Mouse (Mus musculus) gastrocnemius, adult 8-10 months (tissue): ENCODE measurements around the gene Aldh8a1. TPM values are rescaled to one million over a fixed set of nuclear protein-coding genes. Genes with fewer than 3 reads are reported as not detected.
A peak's percentile ranks its signal among the peaks of the same experiment; 100 is the strongest.

Experiments
- DNase-seq, 2 experiments: peaks; one replicate each; pipeline ENCODE4 v3.0.0; 2022; ENCODE audit warnings: low spot score in 2 of 2
- total RNA-seq, 4 experiments: library from RNA; stranded (reverse); gene quantifications; 2 replicates each; pipeline ENCODE4 v1.2.4; 2022

Gene Aldh8a1
- total RNA-seq, 4 experiments from 2014 or later, result 0.13 TPM; not detected in 3

DNA sequence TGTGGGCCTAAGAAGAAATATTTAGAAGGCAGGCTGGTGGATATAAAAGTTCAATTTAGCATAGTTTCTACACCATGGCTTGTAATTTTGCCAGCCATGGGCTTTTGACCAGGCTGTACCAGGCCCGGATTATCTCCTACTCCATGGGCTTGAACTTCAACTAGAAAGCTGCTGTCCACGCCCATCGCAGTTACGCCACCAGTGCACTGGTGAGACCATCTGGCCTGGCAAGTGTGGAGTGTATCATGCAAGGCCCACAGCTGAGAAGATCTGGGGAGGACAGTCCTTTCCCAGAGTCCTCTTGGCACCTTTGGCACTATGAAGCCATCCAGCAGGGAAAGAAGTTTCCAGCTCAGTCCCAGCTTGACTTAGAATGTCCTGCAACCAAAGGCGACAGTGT is 39.1 kb downstream of the Aldh8a1 start:
- DNase-seq, result no peak

DNA sequence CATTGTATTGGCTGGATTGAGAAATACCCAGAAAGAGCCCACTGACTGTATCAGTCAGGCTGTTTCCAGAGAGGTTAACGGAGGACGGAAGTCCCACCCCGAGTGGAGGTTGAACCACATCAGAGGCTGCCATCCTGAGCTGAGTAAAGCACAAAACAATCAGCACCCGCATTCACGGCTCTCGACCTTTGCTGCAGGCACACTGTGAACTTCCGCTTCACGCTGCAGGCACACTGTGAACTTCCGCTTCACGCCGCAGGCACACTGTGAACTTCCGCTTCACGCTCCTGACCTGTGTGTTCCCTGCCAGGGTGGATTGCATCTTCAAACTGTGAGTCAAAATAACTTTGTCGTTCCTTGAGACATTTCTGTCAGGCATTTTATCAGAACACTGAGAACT is 42.1 kb downstream of the Aldh8a1 start:
- DNase-seq, result no peak

DNA sequence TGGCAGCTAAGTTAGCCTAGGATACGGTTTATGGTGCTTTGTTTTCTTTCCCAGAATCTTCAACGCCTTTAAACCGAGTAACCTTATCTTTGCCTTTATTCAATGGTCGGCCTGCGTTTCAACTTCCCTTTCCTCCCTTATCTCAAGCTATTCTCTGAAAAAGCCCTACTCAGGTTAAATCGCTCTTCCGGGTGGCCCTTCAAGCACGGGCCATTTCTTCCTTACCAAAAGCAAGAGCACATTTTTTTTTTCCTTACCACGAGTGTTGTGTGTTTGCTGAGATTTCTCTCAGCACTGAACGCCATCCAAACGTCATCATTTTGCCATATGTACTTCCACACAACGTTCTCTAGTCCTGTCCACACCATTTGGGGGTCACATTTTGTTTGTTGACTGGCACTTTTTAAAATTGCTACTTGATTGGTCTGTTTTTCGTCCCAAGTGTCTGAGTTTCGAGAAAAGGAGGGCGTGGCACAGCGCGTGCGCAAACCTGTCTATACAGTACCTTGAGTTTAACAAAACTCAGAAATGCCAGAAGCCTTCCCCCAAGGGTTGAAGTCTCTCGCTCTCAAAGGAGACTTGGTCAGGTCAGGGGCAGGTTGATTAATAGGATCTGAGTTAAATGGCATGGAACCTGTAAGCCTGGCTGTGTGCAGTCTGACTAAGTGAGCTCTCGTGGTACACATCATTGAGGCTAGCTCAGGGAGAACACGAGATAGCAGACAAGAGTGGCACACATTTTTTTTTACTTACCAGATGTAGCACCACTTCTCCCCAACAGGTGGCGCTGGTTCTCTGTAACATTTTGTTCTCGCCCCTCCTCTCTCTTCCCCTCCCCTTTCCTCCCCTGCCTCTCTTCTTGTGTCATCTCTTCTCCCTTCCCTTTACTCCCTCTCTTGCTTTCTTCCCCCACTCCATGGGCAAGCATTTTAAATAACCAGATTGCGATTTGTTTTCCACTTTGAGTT is 43.6 kb downstream of the Aldh8a1 start:
- DNase-seq, result peak in 1 of 2 experiments; percentile 21

DNA sequence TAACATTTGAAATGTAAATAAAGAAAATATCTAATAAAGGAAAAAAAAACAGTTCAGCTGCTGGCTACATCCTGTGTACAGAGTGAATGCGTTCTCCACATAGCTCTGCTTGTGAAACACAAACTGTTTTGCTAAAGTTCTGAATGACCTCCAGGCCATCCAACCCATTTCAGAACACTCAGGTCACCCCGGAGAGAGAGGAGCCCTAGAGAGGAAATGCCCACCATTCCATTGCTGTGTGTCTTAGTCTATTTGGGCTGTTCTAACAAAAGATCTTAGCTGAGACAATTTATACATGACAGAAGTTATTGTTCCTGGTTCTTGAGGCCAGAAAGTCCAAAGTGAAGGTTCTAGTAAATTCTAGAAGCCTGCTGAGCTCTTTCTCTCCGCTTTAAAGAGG is 49.4 kb downstream of the Aldh8a1 start:
- no peak for DNase-seq

DNA sequence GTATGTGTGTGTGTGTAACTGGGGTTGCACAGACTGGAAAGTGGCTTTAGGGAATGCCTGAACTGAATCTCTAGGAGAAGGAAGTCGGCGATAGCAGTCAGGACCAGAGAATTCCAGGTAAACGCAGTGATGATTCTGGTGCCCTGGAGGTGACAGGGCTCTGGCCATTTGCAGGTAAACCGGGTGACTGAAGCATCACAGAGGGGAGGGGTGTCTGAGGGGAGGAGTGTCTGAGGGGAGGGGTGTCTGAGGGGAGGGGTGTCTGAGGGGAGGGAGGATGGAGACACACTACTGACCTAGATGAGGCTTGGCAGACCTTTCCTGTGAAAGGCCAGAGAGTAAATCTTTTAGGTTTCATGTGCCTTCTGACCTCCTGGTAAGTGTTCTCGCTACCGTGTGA is 50.9 kb downstream of the Aldh8a1 start:
- no peak for DNase-seq

DNA sequence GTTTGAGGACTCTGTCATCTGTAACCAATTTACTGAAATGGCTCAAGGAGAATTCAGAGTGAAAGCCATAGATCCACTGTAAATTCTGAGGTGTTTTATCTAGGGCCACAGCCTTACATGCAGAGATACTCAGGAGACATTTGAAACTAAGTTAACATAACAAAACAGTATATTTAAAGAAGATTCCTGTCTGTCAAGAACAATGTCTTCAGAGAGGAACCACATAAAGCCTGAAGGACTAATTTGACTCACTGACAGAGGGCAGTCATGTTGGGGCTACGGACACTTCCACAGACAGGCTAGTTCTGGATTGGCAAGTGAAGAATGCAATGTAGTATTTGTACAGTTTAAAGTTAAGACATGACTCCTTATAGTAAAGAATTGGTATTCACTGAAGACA is 62.2 kb downstream of the Aldh8a1 start:
- DNase-seq, result no peak

DNA sequence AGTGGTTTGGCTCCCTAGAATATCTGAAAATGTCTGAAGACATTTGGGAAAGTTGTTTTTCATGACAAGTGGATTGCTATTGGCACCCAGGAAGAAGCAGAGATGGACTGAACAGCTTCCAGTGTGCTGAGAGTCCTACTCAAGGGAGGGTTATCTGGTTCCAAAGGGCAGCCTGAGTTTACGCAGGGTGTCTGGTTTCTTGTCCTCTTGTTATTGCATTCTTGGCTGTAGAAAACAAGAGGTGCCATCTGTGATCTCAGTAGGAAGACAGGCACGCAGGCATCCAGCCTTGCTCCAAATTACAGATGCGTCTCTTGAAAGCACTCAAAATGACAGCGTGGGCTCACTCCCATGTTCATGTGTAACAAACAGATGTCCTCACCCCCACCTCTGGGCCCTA is 63.9 kb downstream of the Aldh8a1 start:
- no peak for DNase-seq

DNA sequence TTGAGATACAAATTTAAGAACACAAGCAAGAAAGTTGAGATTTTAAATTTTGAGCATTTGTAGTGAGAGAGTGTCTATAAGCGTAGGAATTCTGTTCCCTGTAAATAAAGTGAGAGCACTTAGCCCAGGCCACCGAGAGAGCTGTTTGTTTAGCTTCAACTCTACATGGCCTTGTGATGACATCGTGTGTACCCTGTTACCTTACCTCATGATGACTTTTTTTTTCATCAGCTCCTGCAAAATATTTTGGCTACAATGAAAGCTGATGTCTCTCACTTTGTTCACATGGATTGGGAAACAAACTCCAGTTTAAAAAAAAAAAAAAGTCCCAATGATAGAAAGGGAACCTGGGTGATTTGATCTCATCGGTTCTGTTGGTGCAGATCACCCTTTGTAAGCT is 64.6 kb downstream of the Aldh8a1 start:
- no peak for DNase-seq

DNA sequence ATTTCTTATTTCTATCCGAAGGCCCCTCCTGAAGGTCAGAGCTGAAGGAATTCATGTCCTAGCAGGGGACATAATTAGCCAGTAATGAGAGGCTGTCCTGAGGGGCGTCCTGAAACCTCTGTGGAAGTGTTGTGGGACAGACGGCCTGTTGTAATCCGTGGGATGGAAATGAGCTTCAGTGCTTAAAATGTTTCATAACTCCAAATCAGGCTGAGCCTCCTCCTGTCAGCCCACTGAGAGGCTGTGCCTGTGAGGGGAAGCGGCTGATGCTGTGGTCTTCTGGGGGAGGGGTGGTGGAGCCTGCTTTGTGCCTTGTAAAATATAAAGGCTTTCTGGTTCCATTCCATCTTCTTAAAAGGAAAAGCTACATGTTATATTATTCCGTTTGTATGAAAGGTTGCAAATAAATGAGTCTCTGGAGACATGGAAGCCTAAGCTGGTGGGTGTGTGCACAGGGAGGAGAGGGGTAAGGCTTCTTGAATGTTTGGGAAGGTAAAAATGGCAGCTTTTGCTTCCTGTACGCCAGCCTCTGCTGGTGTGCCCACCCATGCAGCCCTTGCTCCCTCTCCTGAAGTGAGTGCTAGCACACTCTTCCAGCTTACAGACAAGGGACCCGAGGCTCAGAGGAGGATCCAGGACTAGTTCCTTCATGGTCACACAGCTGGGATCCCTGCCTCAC is 66.7 kb downstream of the Aldh8a1 start:
- no peak for DNase-seq

DNA sequence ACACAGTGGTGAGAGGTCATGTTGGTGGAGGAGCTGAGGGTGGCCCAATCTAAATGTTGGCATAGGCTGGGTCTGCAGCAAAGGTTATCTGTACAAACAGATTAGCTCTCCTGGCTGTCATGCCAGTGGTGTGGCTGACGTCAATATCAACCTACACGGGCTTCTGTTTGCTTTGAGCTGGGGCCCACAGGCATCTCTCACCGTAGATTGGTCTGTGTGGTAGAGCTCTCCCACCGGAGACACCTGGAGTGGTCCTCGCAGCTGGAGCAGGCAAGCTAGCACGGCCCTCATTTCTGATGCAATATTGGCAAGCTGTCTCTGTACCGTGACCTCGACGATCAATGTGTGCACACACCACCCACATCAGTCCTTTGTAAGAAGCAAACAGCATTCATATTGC is 67.3 kb downstream of the Aldh8a1 start:
- DNase-seq, result no peak

Other genes with a start within 250 kb of the Aldh8a1 start
- gene Myb, start 216.3 kb upstream of the Aldh8a1 start, total RNA-seq, result under 1 TPM in 1 of 4 experiments, not detected in 3; 0.19 TPM
- 10 to 100 TPM; 65.8 to 72.5 (median 66.8) TPM for gene Hbs1l, start 81.3 kb upstream of the Aldh8a1 start, total RNA-seq
- not detected for gene 1700020N01Rik, start 215.9 kb downstream of the Aldh8a1 start, total RNA-seq